Mouse (Mus musculus): ENCODE results near the gene Ush1g.

DNA sequence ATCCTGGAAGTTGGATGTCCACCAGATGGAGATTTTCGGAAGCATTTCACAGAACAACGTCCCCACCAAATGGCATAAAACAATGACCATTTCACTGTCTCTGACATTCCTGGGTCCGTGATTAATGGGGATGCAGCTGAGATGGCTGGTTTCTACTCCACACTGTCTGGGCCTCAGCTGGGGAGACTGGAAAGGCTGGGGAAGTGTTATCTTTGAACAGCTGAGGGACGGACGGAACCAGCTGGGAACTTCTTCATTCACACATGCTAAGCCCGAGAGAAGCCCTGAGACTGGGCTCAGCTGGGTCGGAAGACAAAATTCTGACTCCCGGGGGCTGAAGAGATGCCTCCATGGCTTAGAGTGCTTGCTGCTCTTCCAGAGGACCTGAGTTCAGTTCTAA lies 49.5 kb upstream of the Ush1g start:
- TF ChIP-seq CTCF (IDR thresholded peaks at IDR 0.05; ENCODE audit: low read depth, low read length) (no peak), POLR2A (IDR thresholded peaks at IDR 0.05; ENCODE audit: insufficient read depth, low read length) (no peak)

Data from ES-Bruce4 (cell line).